Mouse (Mus musculus) heart, embryonic 13.5 days (tissue): ENCODE data around the gene Spata45. TPM values are rescaled to one million over a fixed set of nuclear protein-coding genes. Genes with fewer than 3 reads are reported as not detected.
A peak's percentile ranks its signal among the peaks of the same experiment; 100 is the strongest.

Source experiments
- ATAC-seq: fragments of 200-750 bp; cut with Nextera tagmentation; 2 replicates; pipeline ENCODE4 v1.8.0; 2017; ENCODE audit warnings: moderate TSS enrichment; ENCODE audit not compliant: insufficient number of reproducible peaks, low FRiP score, low TSS enrichment; ENCODE audit errors: extremely low read depth
- H3K27ac ChIP-seq: fragments of 300-500 bp; sonication (generic); replicated peaks from 2 replicates; pipeline ENCODE4 v1.5.1; 2015; ENCODE audit warnings: moderate library complexity, mild to moderate bottlenecking, inconsistent platforms
- H3K27me3 ChIP-seq: fragments of 300-500 bp; sonication (generic); replicated peaks from 2 replicates; pipeline ENCODE4 v1.6.1; 2015; ENCODE audit warnings: mild to moderate bottlenecking, inconsistent platforms
- H3K36me3 ChIP-seq: fragments of 300-500 bp; sonication (generic); 2 replicates; pipeline ENCODE4 v1.6.1; 2015; ENCODE audit warnings: mild to moderate bottlenecking, inconsistent platforms
- H3K4me1 ChIP-seq: fragments of 300-500 bp; sonication (generic); 2 replicates; pipeline ENCODE4 v1.6.1; 2015; ENCODE audit warnings: inconsistent platforms
- H3K4me2 ChIP-seq: fragments of 300-500 bp; sonication (generic); 2 replicates; pipeline ENCODE4 v1.6.1; 2015; ENCODE audit warnings: inconsistent platforms, mild to moderate bottlenecking, moderate library complexity
- H3K4me3 ChIP-seq: fragments of 300-500 bp; sonication (generic); 2 replicates; pipeline ENCODE4 v1.5.1; 2015; ENCODE audit warnings: moderate library complexity, mild to moderate bottlenecking, inconsistent platforms
- H3K9ac ChIP-seq: fragments of 300-500 bp; sonication (generic); 2 replicates; pipeline ENCODE4 v1.6.1; 2015; ENCODE audit warnings: inconsistent platforms, mild to moderate bottlenecking, moderate library complexity
- H3K9me3 ChIP-seq: fragments of 300-500 bp; sonication (generic); 2 replicates; pipeline ENCODE4 v1.6.1; 2016; ENCODE audit warnings: inconsistent platforms
- WGBS: fragments of 180-500 bp; shearing (Covaris S2); methylation state at CpG from one replicate; pipeline ENCODE4 v1.1.7; 2015; ENCODE audit warnings: mixed read lengths; 5-methylcytosine and 5-hydroxymethylcytosine counted together
- polyA plus RNA-seq: library from polyadenylated mRNA; unstranded; fragments of >200 nt; fragmentation: Nextera tagmentation; extraction: Ambion mirVana; gene quantifications from 2 replicates; pipeline ENCODE4 v1.2.1, GENCODE M21; 2015

The Spata45 gene
- polyA plus RNA-seq, 1 experiment from 2014 or later, result not detected

- peaks cover 9% of the 10 kb centered on the region for H3K4me1 ChIP-seq
- H3K27me3 ChIP-seq, result no peaks in the 10 kb centered on the region
- no peaks in the 10 kb centered on the region for H3K9me3 ChIP-seq
- H3K4me3 ChIP-seq, result no peak overlapping the region
- no peak for ATAC-seq
- 83% methylated on average over 7 of the region's 7 CpGs for WGBS
- peaks cover 40% of the 10 kb centered on the region for H3K36me3 ChIP-seq
- no peak overlapping the region for H3K9ac ChIP-seq
- H3K4me2 ChIP-seq, result no peak overlapping the region
- no peak overlapping the region for H3K27ac ChIP-seq
Measured at GRCm38 (mm10) chr1:191086304-191086878, 50.0 kb downstream of the Spata45 start.

GRCm38 (mm10) chr1:191086960-191087359 is 50.5 kb downstream of the Spata45 start:
- Histone ChIP-seq H3K4me3 (no peak overlapping the region), H3K27ac (no peak overlapping the region), H3K27me3 (no peaks in the 10 kb centered on the region), H3K9ac (no peak overlapping the region), H3K4me1 (peaks cover 9% of the 10 kb centered on the region), H3K36me3 (peaks cover 35% of the 10 kb centered on the region), H3K9me3 (no peaks in the 10 kb centered on the region), H3K4me2 (no peak overlapping the region)
- WGBS, result 81% methylated on average over 8 of the region's 8 CpGs
- ATAC-seq, result no peak

GRCm38 (mm10) chr1:191087955-191088354 is 51.5 kb downstream of the Spata45 start:
- WGBS, result 74% methylated on average over 5 of the region's 5 CpGs
- no peak overlapping the region for H3K27ac ChIP-seq
- ATAC-seq, result no peak

GRCm38 (mm10) chr1:191089355-191089754 is 52.9 kb downstream of the Spata45 start:
- ATAC-seq, result no peak
- WGBS, result 19% methylated on average over 6 of the region's 6 CpGs

More at GRCm38 (mm10) chr1:191087955-191088354, 51.5 kb downstream of the Spata45 start:
- no peaks in the 10 kb centered on the region for H3K9me3 ChIP-seq
- H3K9ac ChIP-seq, result no peak overlapping the region
- no peak overlapping the region for H3K4me2 ChIP-seq
- H3K27me3 ChIP-seq, result no peaks in the 10 kb centered on the region
- no peak overlapping the region for H3K4me3 ChIP-seq
- H3K36me3 ChIP-seq, result peaks cover 25% of the 10 kb centered on the region
- peaks cover 19% of the 10 kb centered on the region for H3K4me1 ChIP-seq

GRCm38 (mm10) chr1:191092050-191092449 is 55.6 kb downstream of the Spata45 start:
- Histone ChIP-seq H3K36me3 (no peaks in the 10 kb centered on the region), H3K9me3 (no peaks in the 10 kb centered on the region), H3K4me2 (no peak overlapping the region), H3K27me3 (peaks cover 3% of the 10 kb centered on the region), H3K4me1 (peaks cover 25% of the 10 kb centered on the region), H3K9ac (no peak overlapping the region), H3K4me3 (no peak overlapping the region), H3K27ac (no peak overlapping the region)
- no peak for ATAC-seq
- WGBS, result 71% methylated on average over 8 of the region's 8 CpGs

More at GRCm38 (mm10) chr1:191089355-191089754, 52.9 kb downstream of the Spata45 start:
- Histone ChIP-seq H3K27ac (no peak overlapping the region), H3K27me3 (no peaks in the 10 kb centered on the region), H3K4me3 (no peak overlapping the region), H3K36me3 (peaks cover 11% of the 10 kb centered on the region), H3K4me2 (no peak overlapping the region), H3K4me1 (peaks cover 21% of the 10 kb centered on the region), H3K9me3 (no peaks in the 10 kb centered on the region), H3K9ac (0 out of 2 replicates have a peak overlapping the region, but pooled peaks have one; percentile 14)

Other genes starting within 250 kb of the Spata45 start
- gene Rps6kc1, start 124.9 kb upstream of the Spata45 start, polyA plus RNA-seq, result 8.3 and 10.1 TPM in 2 replicates
- gene Angel2, start 111.5 kb upstream of the Spata45 start, polyA plus RNA-seq, result 27.6 and 28.6 TPM in 2 replicates
- gene Vash2, start 57.3 kb upstream of the Spata45 start, polyA plus RNA-seq, result 46.2 and 47.6 TPM in 2 replicates
- gene Flvcr1, start 10.5 kb upstream of the Spata45 start, polyA plus RNA-seq, result 2.6 and 3.1 TPM in 2 replicates
- gene Tatdn3, start 26.3 kb downstream of the Spata45 start, polyA plus RNA-seq, result 15.8 and 17.5 TPM in 2 replicates
- gene Nsl1, start 26.4 kb downstream of the Spata45 start, polyA plus RNA-seq, result 12.4 and 14.0 TPM in 2 replicates
- 3.5 and 4.3 TPM in 2 replicates for gene Batf3, start 61.2 kb downstream of the Spata45 start, polyA plus RNA-seq
- not detected in 2 replicates for gene Fam71a, start 128.2 kb downstream of the Spata45 start, polyA plus RNA-seq
- gene Atf3, start 181.4 kb downstream of the Spata45 start, polyA plus RNA-seq, result 14.0 and 15.2 TPM in 2 replicates